In genomic region chr2:102121440-102122145, GRCm38 (mm10) we compare ENCODE assay signal across 12 mouse cellular contexts.
DNase-seq lines count a peak whose midpoint lies in the region; ATAC-seq lines count a peak whose summit lies in the region.
"Had no signal": no experiment of that assay in that cellular context is flagged by ENCODE, and none has a peak within 500 bp of the region (broad histone marks: within the 10 kb centered on the region; RNA-seq: fewer than 3 reads in every experiment).

No protein-coding gene starts in this region.

- no peaks in the 10 kb centered on the region for H3K36me3 ChIP-seq in midbrain, embryonic 12.5 days
- H3K36me3 ChIP-seq: intestine, embryonic 15.5 days had no signal

- H3K27ac ChIP-seq in midbrain, embryonic 12.5 days (replicated peaks) = peak overlapping the region; percentile 61
- H3K27ac ChIP-seq: intestine, embryonic 15.5 days had no signal

- peak; percentile 36 for DNase-seq in adrenal gland, postnatal 14 days
- DNase-seq in adrenal gland, postnatal 25 days = no peak
- DNase-seq in ES-CJ7 (ENCODE audit: low read depth, low spot score) = peak; percentile 93
- DNase-seq in cerebellum, postnatal 36 days = peak; percentile 44 to 57
- DNase-seq in gastrocnemius, postnatal 25 days = no peak
- DNase-seq in urinary bladder, postnatal 25 days (ENCODE audit: low spot score) = no peak
- DNase-seq in left cerebral cortex, adult 9 months (ENCODE audit: low spot score in 2 of 2) = no peak
- DNase-seq: liver; lung, postnatal 14 days; thymus, adult 2 months had no signal

- H3K9me3 ChIP-seq in midbrain, embryonic 12.5 days = no peaks in the 10 kb centered on the region
- H3K9me3 ChIP-seq: intestine, embryonic 15.5 days had no signal

- ATAC-seq in midbrain, embryonic 12.5 days (ENCODE audit: low FRiP score, low read depth) = peak; percentile 52
- ATAC-seq: intestine, embryonic 15.5 days had no signal

- no peak overlapping the region for H3K9ac ChIP-seq in midbrain, embryonic 12.5 days (replicated peaks)
- H3K9ac ChIP-seq: intestine, embryonic 15.5 days had no signal

- WGBS in midbrain, embryonic 12.5 days = 28% methylated on average over 4 of the region's 4 CpGs

- H3K4me2 ChIP-seq in midbrain, embryonic 12.5 days (replicated peaks) = 0 out of 2 replicates have a peak overlapping the region, but pooled peaks have one; percentile 1
- H3K4me2 ChIP-seq: intestine, embryonic 15.5 days had no signal

- peaks cover 56% of the 10 kb centered on the region for H3K4me1 ChIP-seq in midbrain, embryonic 12.5 days

- no peak overlapping the region for H3K4me3 ChIP-seq in midbrain, embryonic 12.5 days
- H3K4me3 ChIP-seq: intestine, embryonic 15.5 days had no signal

- H3K27me3 ChIP-seq in midbrain, embryonic 12.5 days = no peaks in the 10 kb centered on the region
- H3K27me3 ChIP-seq: intestine, embryonic 15.5 days had no signal

Comparison
In these comparisons a context has a peak if more than half of its experiments do, and no peak if none do; other contexts are left out.
1. DNase-seq: peak in adrenal gland, postnatal 14 days (single experiment), ES-CJ7 (single experiment) and cerebellum, postnatal 36 days (2 of 2); none in adrenal gland, postnatal 25 days (single experiment), gastrocnemius, postnatal 25 days (single experiment), urinary bladder, postnatal 25 days (single experiment) and left cerebral cortex, adult 9 months (0 of 2).